Mouse (Mus musculus): Measurements from ENCODE around the gene Vps53. TPM values are rescaled to one million over a fixed set of nuclear protein-coding genes. Genes with fewer than 3 reads are reported as not detected.

The Vps53 gene
- polyA plus RNA-seq, 3 experiments from 2014 or later: 41.0 to 62.8 (median 49.8) TPM

GRCm38 (mm10) chr11:76167079-76167765 lies 12.2 kb downstream of the Vps53 start:
- no peak for ATAC-seq

GRCm38 (mm10) chr11:76166657-76167056 lies 12.8 kb downstream of the Vps53 start:
- ATAC-seq: no peak

GRCm38 (mm10) chr11:76160251-76160650 lies 19.2 kb downstream of the Vps53 start:
- no peak for ATAC-seq

GRCm38 (mm10) chr11:76158375-76158774 lies 21.1 kb downstream of the Vps53 start:
- no peak for ATAC-seq

- ATAC-seq: no peak
Observed at GRCm38 (mm10) chr11:76154861-76155260, 24.6 kb downstream of the Vps53 start.

GRCm38 (mm10) chr11:76154200-76154599 lies 25.2 kb downstream of the Vps53 start:
- no peak for ATAC-seq

- ATAC-seq: no peak
Observed at GRCm38 (mm10) chr11:76153236-76153951, 26.1 kb downstream of the Vps53 start.

GRCm38 (mm10) chr11:76150980-76151379 lies 28.5 kb downstream of the Vps53 start:
- ATAC-seq: no peak

- ATAC-seq: no peak
Observed at GRCm38 (mm10) chr11:76148055-76149008, 31.1 kb downstream of the Vps53 start.

GRCm38 (mm10) chr11:76146187-76147010 lies 33.0 kb downstream of the Vps53 start:
- ATAC-seq: no peak

- no peak for ATAC-seq
Observed at GRCm38 (mm10) chr11:76145169-76145568, 34.3 kb downstream of the Vps53 start.

GRCm38 (mm10) chr11:76144386-76144785 lies 35.1 kb downstream of the Vps53 start:
- no peak for ATAC-seq

GRCm38 (mm10) chr11:76137996-76138395 lies 41.5 kb downstream of the Vps53 start:
- ATAC-seq: no peak

GRCm38 (mm10) chr11:76135641-76136437 lies 43.6 kb downstream of the Vps53 start:
- no peak for ATAC-seq

GRCm38 (mm10) chr11:76130859-76131258 lies 48.6 kb downstream of the Vps53 start:
- no peak for ATAC-seq

GRCm38 (mm10) chr11:76125386-76125785 lies 54.1 kb downstream of the Vps53 start:
- no peak for ATAC-seq

GRCm38 (mm10) chr11:76123517-76123916 lies 55.9 kb downstream of the Vps53 start:
- ATAC-seq: no peak

GRCm38 (mm10) chr11:76122571-76122970 lies 56.9 kb downstream of the Vps53 start:
- no peak for ATAC-seq

- no peak for ATAC-seq
Observed at GRCm38 (mm10) chr11:76121086-76121485, 58.4 kb downstream of the Vps53 start.

GRCm38 (mm10) chr11:76120407-76120901 lies 59.0 kb downstream of the Vps53 start:
- ATAC-seq: no peak

GRCm38 (mm10) chr11:76110416-76110815 lies 69.0 kb downstream of the Vps53 start:
- no peak for ATAC-seq
